Mouse (Mus musculus): Measurements from ENCODE around the gene Trpc3. TPM values are rescaled to one million over a fixed set of nuclear protein-coding genes. Genes with fewer than 3 reads are reported as not detected.

Trpc3 gene
- polyA plus RNA-seq, 2 experiments: 3.9 to 6.0 TPM

- Histone ChIP-seq H3K4me2 (replicated peaks; ENCODE audit: low read depth, low read length, severe bottlenecking) (no peak overlapping the region), H3K36me3 (ENCODE audit: control insufficient read depth, insufficient read depth, low read length) (no peaks in the 10 kb centered on the region), H3K4me1 (ENCODE audit: control insufficient read depth, insufficient read depth, low read length) (no peaks in the 10 kb centered on the region), H3K27me3 (ENCODE audit: control insufficient read depth, insufficient read depth, low read length) (no peaks in the 10 kb centered on the region), H3K27ac (replicated peaks; ENCODE audit: low read depth, low read length) (no peak overlapping the region), H3K4me3 (replicated peaks; ENCODE audit: low read length) (no peak overlapping the region), H3K9me3 (ENCODE audit: control insufficient read depth, low read length) (no peaks in the 10 kb centered on the region), H3K9ac (ENCODE audit: low read depth, low read length, severe bottlenecking) (no peak overlapping the region)
- no peak for ATAC-seq (ENCODE audit: low FRiP score, low read depth)
- no peak for TF ChIP-seq POLR2A (IDR thresholded peaks at IDR 0.05; ENCODE audit: borderline replicate concordance, extremely low read depth, insufficient read depth, insufficient read length)
- DNase-seq (ENCODE audit: low spot score): no peak
- WGBS: 76% methylated on average over 2 of the region's 2 CpGs
Observed at GRCm38 (mm10) chr3:36626803-36627202, 63.2 kb downstream of the Trpc3 start.

GRCm38 (mm10) chr3:36618181-36618580 is 71.8 kb downstream of the Trpc3 start:
- no peak for DNase-seq (ENCODE audit: low spot score)

GRCm38 (mm10) chr3:36613908-36614255 is 76.1 kb downstream of the Trpc3 start:
- H3K4me1 ChIP-seq (ENCODE audit: control insufficient read depth, insufficient read depth, low read length): 0 out of 2 replicates have a peak, but pooled peaks cover 2% of the 10 kb centered on the region
- no peak overlapping the region for H3K9ac ChIP-seq (ENCODE audit: low read depth, low read length, severe bottlenecking)
- no peak for TF ChIP-seq POLR2A (IDR thresholded peaks at IDR 0.05; ENCODE audit: borderline replicate concordance, extremely low read depth, insufficient read depth, insufficient read length)
- 66% methylated on average over 5 of the region's 5 CpGs for WGBS
- peak overlapping the region; percentile 74; the same call in 1 of the 2 replicates for H3K4me3 ChIP-seq (replicated peaks; ENCODE audit: low read length)
- no peaks in the 10 kb centered on the region for H3K9me3 ChIP-seq (ENCODE audit: control insufficient read depth, low read length)
- peak overlapping the region; percentile 55; the same call in 1 of the 2 replicates for H3K4me2 ChIP-seq (replicated peaks; ENCODE audit: low read depth, low read length, severe bottlenecking)
- ATAC-seq (ENCODE audit: low FRiP score, low read depth) (no peak), DNase-seq (ENCODE audit: low spot score) (no peak)
- no peaks in the 10 kb centered on the region for H3K27me3 ChIP-seq (ENCODE audit: control insufficient read depth, insufficient read depth, low read length)
- no peak overlapping the region for H3K27ac ChIP-seq (replicated peaks; ENCODE audit: low read depth, low read length)
- H3K36me3 ChIP-seq (ENCODE audit: control insufficient read depth, insufficient read depth, low read length): no peaks in the 10 kb centered on the region

More at GRCm38 (mm10) chr3:36618181-36618580, 71.8 kb downstream of the Trpc3 start:
- no peak overlapping the region for H3K4me3 ChIP-seq (replicated peaks; ENCODE audit: low read length)
- H3K4me2 ChIP-seq (replicated peaks; ENCODE audit: low read depth, low read length, severe bottlenecking): no peak overlapping the region
- no peak for ATAC-seq (ENCODE audit: low FRiP score, low read depth)
- TF ChIP-seq POLR2A (IDR thresholded peaks at IDR 0.05; ENCODE audit: borderline replicate concordance, extremely low read depth, insufficient read depth, insufficient read length): no peak
- H3K27me3 ChIP-seq (ENCODE audit: control insufficient read depth, insufficient read depth, low read length): no peaks in the 10 kb centered on the region
- no peaks in the 10 kb centered on the region for H3K36me3 ChIP-seq (ENCODE audit: control insufficient read depth, insufficient read depth, low read length)
- 71% methylated on average over 7 of the region's 7 CpGs for WGBS
- no peaks in the 10 kb centered on the region for H3K4me1 ChIP-seq (ENCODE audit: control insufficient read depth, insufficient read depth, low read length)
- H3K9me3 ChIP-seq (ENCODE audit: control insufficient read depth, low read length): no peaks in the 10 kb centered on the region
- no peak overlapping the region for H3K9ac ChIP-seq (ENCODE audit: low read depth, low read length, severe bottlenecking)
- H3K27ac ChIP-seq (replicated peaks; ENCODE audit: low read depth, low read length): no peak overlapping the region

- no peaks in the 10 kb centered on the region for H3K36me3 ChIP-seq (ENCODE audit: control insufficient read depth, insufficient read depth, low read length)
- H3K4me3 ChIP-seq (replicated peaks; ENCODE audit: low read length): peak within 1 kb of the TSS; percentile 74
- no peaks in the 10 kb centered on the region for H3K27me3 ChIP-seq (ENCODE audit: control insufficient read depth, insufficient read depth, low read length)
- peak; percentile 97 for DNase-seq (ENCODE audit: low spot score)
- 0 out of 2 replicates have a peak, but pooled peaks cover 2% of the 10 kb centered on the region for H3K4me1 ChIP-seq (ENCODE audit: control insufficient read depth, insufficient read depth, low read length)
- peak within 1 kb of the TSS; percentile 55 for H3K4me2 ChIP-seq (replicated peaks; ENCODE audit: low read depth, low read length, severe bottlenecking)
- H3K9me3 ChIP-seq (ENCODE audit: control insufficient read depth, low read length): no peaks in the 10 kb centered on the region
- ATAC-seq (ENCODE audit: low FRiP score, low read depth): peak; percentile 99
- 0 out of 2 replicates have a peak, but pooled peaks have one; percentile 42 for TF ChIP-seq POLR2A (IDR thresholded peaks at IDR 0.05; ENCODE audit: borderline replicate concordance, extremely low read depth, insufficient read depth, insufficient read length)
- peak within 1 kb of the TSS; percentile 78 for H3K9ac ChIP-seq (ENCODE audit: low read depth, low read length, severe bottlenecking)
- WGBS: 3% methylated on average over 37 of the region's 38 CpGs
- no peak within 1 kb of the TSS for H3K27ac ChIP-seq (replicated peaks; ENCODE audit: low read depth, low read length)
Observed at GRCm38 (mm10) chr3:36613202-36613907, 76.6 kb downstream of the Trpc3 start, which contains the start of gene Bbs7. Gene Bbs7, minus strand, starts transcription at chr3:36613477.

- H3K4me3 ChIP-seq (replicated peaks; ENCODE audit: low read length): peak overlapping the region; percentile 74
- H3K9ac ChIP-seq (ENCODE audit: low read depth, low read length, severe bottlenecking): peak overlapping the region; percentile 78
- DNase-seq (ENCODE audit: low spot score) (peak; percentile 3), ATAC-seq (ENCODE audit: low FRiP score, low read depth) (no peak)
- H3K9me3 ChIP-seq (ENCODE audit: control insufficient read depth, low read length): no peaks in the 10 kb centered on the region
- no peaks in the 10 kb centered on the region for H3K27me3 ChIP-seq (ENCODE audit: control insufficient read depth, insufficient read depth, low read length)
- no peaks in the 10 kb centered on the region for H3K36me3 ChIP-seq (ENCODE audit: control insufficient read depth, insufficient read depth, low read length)
- H3K4me2 ChIP-seq (replicated peaks; ENCODE audit: low read depth, low read length, severe bottlenecking): peak overlapping the region; percentile 55
- no peak overlapping the region for H3K27ac ChIP-seq (replicated peaks; ENCODE audit: low read depth, low read length)
- 7% methylated on average over 6 of the region's 6 CpGs for WGBS
- no peak for TF ChIP-seq POLR2A (IDR thresholded peaks at IDR 0.05; ENCODE audit: borderline replicate concordance, extremely low read depth, insufficient read depth, insufficient read length)
- 0 out of 2 replicates have a peak, but pooled peaks cover 2% of the 10 kb centered on the region for H3K4me1 ChIP-seq (ENCODE audit: control insufficient read depth, insufficient read depth, low read length)
Observed at GRCm38 (mm10) chr3:36612687-36613086, 77.3 kb downstream of the Trpc3 start.
